Mouse (Mus musculus): Measurements from ENCODE around the gene Gm20388.

GRCm38 (mm10) chr8:120441637-120442036, 531.0 kb downstream of the Gm20388 start:
- no peak for TF ChIP-seq TAL1 (IDR thresholded peaks at IDR 0.05; ENCODE audit: low read length)
- no peak for TF ChIP-seq GATA1 (IDR thresholded peaks at IDR 0.05; ENCODE audit: low read length)

Data from erythroblast, embryonic 14.5 days (primary cell).